Mouse (Mus musculus) forebrain, postnatal 0 days (tissue): Measurements from ENCODE around the gene Cyp2d10. TPM values are rescaled to one million over a fixed set of nuclear protein-coding genes. Genes with fewer than 3 reads are reported as not detected.
"Not testable (repeated sequence)": the region's sequence is repeated elsewhere in the genome, so short reads cannot be mapped to it uniquely, and the experiment has no call there.

Source experiments
- ATAC-seq: fragments of 200-750 bp; cut with Nextera tagmentation; 2 replicates; pipeline ENCODE4 v1.8.0; 2017; ENCODE audit warnings: mild to moderate bottlenecking, moderate library complexity
- DNase-seq: peaks from one replicate; pipeline ENCODE4 v3.0.0-alpha.2; 2015
- H3K27ac ChIP-seq: fragments of 300-500 bp; sonication (generic); 2 replicates; pipeline ENCODE4 v1.5.1; 2014; ENCODE audit warnings: low read depth, mild to moderate bottlenecking, antibody characterized with exemption, low read length, moderate library complexity, mixed read lengths
- H3K27me3 ChIP-seq: fragments of 300-500 bp; sonication (generic); 2 replicates; pipeline ENCODE4 v1.6.1; 2014; ENCODE audit warnings: mild to moderate bottlenecking, low read length, mixed read lengths; ENCODE audit not compliant: insufficient read depth
- H3K36me3 ChIP-seq: fragments of 300-500 bp; sonication (generic); 2 replicates; pipeline ENCODE4 v1.6.1; 2014; ENCODE audit warnings: mild to moderate bottlenecking, moderate library complexity; ENCODE audit not compliant: insufficient read depth
- H3K4me1 ChIP-seq: fragments of 300-500 bp; sonication (generic); 2 replicates; pipeline ENCODE4 v1.6.1; 2014; ENCODE audit warnings: antibody characterized with exemption; ENCODE audit not compliant: insufficient read depth
- H3K4me2 ChIP-seq: fragments of 300-500 bp; sonication (generic); 2 replicates; pipeline ENCODE4 v1.6.1; 2014; ENCODE audit warnings: low read depth, mild to moderate bottlenecking, moderate library complexity
- H3K4me3 ChIP-seq: fragments of 300-500 bp; sonication (generic); 2 replicates; pipeline ENCODE4 v1.5.1; 2014; ENCODE audit warnings: low read depth, low read length, mixed read lengths
- H3K9ac ChIP-seq: fragments of 300-500 bp; sonication (generic); 2 replicates; pipeline ENCODE4 v1.6.1; 2014; ENCODE audit warnings: mild to moderate bottlenecking
- H3K9me3 ChIP-seq: fragments of 300-500 bp; sonication (generic); 2 replicates; pipeline ENCODE4 v1.6.1; 2016; ENCODE audit warnings: low read length
- CTCF ChIP-seq: sonication (generic); IDR thresholded peaks from 2 replicates; pipeline ENCODE4 v1.5.1; 2016; ENCODE audit warnings: antibody characterized with exemption, control low read depth, low read depth
- WGBS: fragments of 180-500 bp; shearing (Covaris S2); extraction: QIAGEN DNeasy Blood & Tissue Kit; methylation state at CpG from one replicate; pipeline ENCODE4 v1.1.7; 2014; 5-methylcytosine and 5-hydroxymethylcytosine counted together
- polyA plus RNA-seq: library from polyadenylated mRNA; unstranded; fragments of >200 nt; fragmentation: Nextera tagmentation; extraction: Ambion mirVana; gene quantifications from 2 replicates; pipeline ENCODE4 v1.2.1, GENCODE M21; 2015
- total RNA-seq: library from RNA; depleted of rRNA; stranded (reverse); fragments of >200 nt; gene quantifications from 2 replicates; pipeline ENCODE4 v1.2.3, GENCODE M21; 2014

Cyp2d10 gene
- total and polyA plus RNA-seq, 2 experiments from 2014 or later: not detected

DNA sequence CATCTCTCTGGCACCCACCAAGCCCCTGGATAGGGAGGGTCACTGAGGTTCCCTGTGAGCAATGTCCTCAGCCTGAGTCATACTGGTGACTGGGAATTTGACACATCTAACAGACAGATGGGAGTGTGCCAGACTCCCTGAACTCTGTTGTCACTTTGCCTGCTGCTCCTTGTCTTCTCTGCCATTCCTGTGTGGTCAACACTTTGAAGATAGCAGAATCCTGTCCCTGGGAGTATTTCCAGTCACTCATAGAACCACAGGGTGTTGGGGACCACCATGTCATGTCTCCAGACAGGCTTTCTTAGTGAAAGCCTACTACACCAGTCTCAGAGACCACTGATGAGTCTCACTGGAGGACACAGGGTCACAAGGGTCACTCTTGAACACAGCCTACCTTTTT lies 4.9 kb downstream of the Cyp2d10 start:
- no peaks in the 10 kb centered on the region for H3K9me3 ChIP-seq
- H3K4me2 ChIP-seq: no peak overlapping the region
- no peaks in the 10 kb centered on the region for H3K27me3 ChIP-seq
- H3K9ac ChIP-seq: no peak overlapping the region
- no peak overlapping the region for H3K27ac ChIP-seq
- no peak overlapping the region for H3K4me3 ChIP-seq
- no peaks in the 10 kb centered on the region for H3K4me1 ChIP-seq
- TF ChIP-seq CTCF: no peak
- no peak for ATAC-seq
- H3K36me3 ChIP-seq: no peaks in the 10 kb centered on the region
- no peak for DNase-seq

GRCm38 (mm10) chr15:82401516-82401915 lies 5.5 kb downstream of the Cyp2d10 start:
- DNase-seq (no peak), ATAC-seq (no peak)
- Histone ChIP-seq H3K9ac (no peak overlapping the region), H3K9me3 (no peaks in the 10 kb centered on the region), H3K36me3 (no peaks in the 10 kb centered on the region), H3K27me3 (no peaks in the 10 kb centered on the region), H3K4me3 (no peak overlapping the region), H3K27ac (no peak overlapping the region), H3K4me2 (no peak overlapping the region), H3K4me1 (no peaks in the 10 kb centered on the region)
- 56% methylated on average over 2 of the region's 2 CpGs for WGBS
- no peak for TF ChIP-seq CTCF

GRCm38 (mm10) chr15:82395955-82396354 lies 11.0 kb downstream of the Cyp2d10 start:
- DNase-seq, H3K4me3 ChIP-seq, H3K9me3 ChIP-seq, H3K36me3 ChIP-seq, ATAC-seq, H3K9ac ChIP-seq, H3K4me1 ChIP-seq, H3K27me3 ChIP-seq, H3K4me2 ChIP-seq, H3K27ac ChIP-seq: not testable (repeated sequence)
- 92% methylated on average over 3 of the region's 3 CpGs for WGBS

GRCm38 (mm10) chr15:82393922-82394321 lies 13.1 kb downstream of the Cyp2d10 start, which contains the start of gene Cyp2d11:
Cyp2d11 (minus strand) TSS chr15:82394022.
- WGBS: 91% methylated on average over 2 of the region's 2 CpGs
- DNase-seq, H3K9ac ChIP-seq, ATAC-seq, H3K4me3 ChIP-seq, H3K4me2 ChIP-seq, H3K9me3 ChIP-seq, H3K27ac ChIP-seq, H3K36me3 ChIP-seq, H3K4me1 ChIP-seq, H3K27me3 ChIP-seq: not testable (repeated sequence)

DNA sequence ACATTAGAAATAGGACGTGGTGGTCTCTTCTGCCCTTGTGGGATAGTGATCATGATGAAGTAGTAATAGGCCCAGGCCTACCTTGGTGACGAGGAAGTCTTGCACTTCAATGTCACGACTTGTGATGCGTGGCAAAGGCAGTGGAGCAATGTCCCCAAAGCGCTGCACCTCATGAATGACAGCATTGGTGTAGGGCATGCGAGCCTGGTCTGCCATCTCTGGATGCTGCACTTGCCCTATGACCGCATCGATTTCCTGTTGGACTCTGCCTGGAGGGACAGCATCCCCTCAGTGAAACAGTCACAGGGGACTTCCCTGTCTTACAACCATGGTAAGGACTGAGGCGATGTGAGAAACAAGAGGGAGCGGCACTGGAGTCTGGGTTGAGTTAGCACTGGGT lies 17.1 kb downstream of the Cyp2d10 start:
- DNase-seq, H3K4me3 ChIP-seq, H3K4me2 ChIP-seq, H3K4me1 ChIP-seq, H3K27ac ChIP-seq, H3K36me3 ChIP-seq, H3K27me3 ChIP-seq, H3K9me3 ChIP-seq, ATAC-seq, H3K9ac ChIP-seq: not testable (repeated sequence)
- 95% methylated on average over 10 of the region's 10 CpGs for WGBS

GRCm38 (mm10) chr15:82385729-82386128 lies 21.3 kb downstream of the Cyp2d10 start:
- H3K9me3 ChIP-seq: no peaks in the 10 kb centered on the region
- 95% methylated on average over 2 of the region's 2 CpGs for WGBS
- ATAC-seq (no peak), DNase-seq (no peak)
- H3K4me2 ChIP-seq: no peak overlapping the region
- no peak overlapping the region for H3K27ac ChIP-seq
- H3K4me3 ChIP-seq: no peak overlapping the region
- no peaks in the 10 kb centered on the region for H3K4me1 ChIP-seq
- H3K9ac ChIP-seq: no peak overlapping the region
- no peak for TF ChIP-seq CTCF
- no peaks in the 10 kb centered on the region for H3K27me3 ChIP-seq
- H3K36me3 ChIP-seq: no peaks in the 10 kb centered on the region

DNA sequence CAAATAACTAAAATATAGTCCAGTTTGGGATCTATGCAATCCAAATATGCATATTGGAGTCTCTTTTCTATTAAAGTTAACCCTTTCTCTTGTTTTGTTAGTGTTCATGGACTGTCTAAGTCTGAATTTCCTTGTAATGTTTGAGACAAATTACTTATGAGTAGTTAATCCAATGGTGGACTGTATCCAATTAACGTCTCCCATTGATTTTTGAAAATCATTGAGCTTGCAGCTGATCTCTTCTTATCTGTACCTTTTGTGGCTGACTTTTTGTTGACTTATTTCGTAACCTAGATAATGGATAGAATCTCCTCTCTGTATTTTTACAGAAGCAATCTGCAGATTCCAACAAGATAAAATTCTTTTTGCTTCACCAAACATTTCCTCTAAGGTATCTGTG lies 24.6 kb downstream of the Cyp2d10 start:
- no peaks in the 10 kb centered on the region for H3K36me3 ChIP-seq
- ATAC-seq (no peak), DNase-seq (no peak)
- no peak for TF ChIP-seq CTCF
- H3K4me1 ChIP-seq: no peaks in the 10 kb centered on the region
- H3K4me3 ChIP-seq: no peak overlapping the region
- H3K27me3 ChIP-seq: no peaks in the 10 kb centered on the region
- no peak overlapping the region for H3K9ac ChIP-seq
- no peak overlapping the region for H3K4me2 ChIP-seq
- H3K9me3 ChIP-seq: no peaks in the 10 kb centered on the region
- 86% methylated on average over 2 of the region's 2 CpGs for WGBS
- H3K27ac ChIP-seq: no peak overlapping the region

- H3K36me3 ChIP-seq: no peaks in the 10 kb centered on the region
- H3K4me3 ChIP-seq: peak overlapping the region; percentile 30
- DNase-seq (no peak), ATAC-seq (no peak)
- no peak for TF ChIP-seq CTCF
- H3K9ac ChIP-seq: peak overlapping the region; percentile 26; the same call in 1 of the 2 replicates
- H3K4me2 ChIP-seq: peak overlapping the region; percentile 53
- H3K27me3 ChIP-seq: no peaks in the 10 kb centered on the region
- WGBS: 36% methylated on average over 7 of the region's 7 CpGs
- peaks cover 9% of the 10 kb centered on the region; the same call in 1 of the 2 replicates for H3K4me1 ChIP-seq
- H3K9me3 ChIP-seq: no peaks in the 10 kb centered on the region
- H3K27ac ChIP-seq: no peak overlapping the region
Measured at GRCm38 (mm10) chr15:82380714-82381062, 26.3 kb downstream of the Cyp2d10 start.
